Mouse (Mus musculus) ES-E14 (cell line): ENCODE results near the gene Hcn2. TPM values are rescaled to one million over a fixed set of nuclear protein-coding genes. Genes with fewer than 3 reads are reported as not detected.

Experiments
- DNase-seq: peaks from one replicate; pipeline ENCODE4 v3.0.0-alpha.2; 2013; ENCODE audit warnings: low read depth, low spot score
- H3K27ac ChIP-seq: 2 replicates; pipeline ENCODE4 v1.5.1; 2012; ENCODE audit warnings: low read depth, mild to moderate bottlenecking, low read length, moderate library complexity, mixed read lengths; ENCODE audit not compliant: poor library complexity, insufficient read depth, severe bottlenecking
- H3K36me3 ChIP-seq: 2 replicates; pipeline ENCODE4 v1.6.1; 2012; ENCODE audit warnings: mild to moderate bottlenecking, low read length, moderate library complexity, mixed read lengths; ENCODE audit not compliant: control insufficient read depth, poor library complexity, insufficient read depth, severe bottlenecking
- H3K4me1 ChIP-seq, 2 experiments: fragments of 150-350 bp in 1 of 2; sonication (generic) in 1 of 2; 2 replicates each; pipeline ENCODE4 v1.6.1; 2012; ENCODE audit warnings: low read length in 2 of 2, mild to moderate bottlenecking in 1 of 2, mixed read lengths in 1 of 2; ENCODE audit not compliant: control insufficient read depth in 2 of 2, insufficient read depth in 2 of 2, poor library complexity in 1 of 2
- H3K4me3 ChIP-seq, 2 experiments: fragments of 150-350 bp in 1 of 2; sonication (generic) in 1 of 2; 2 replicates each; pipeline ENCODE4 v1.5.1; 2012; ENCODE audit warnings: low read length in 2 of 2, low read depth in 1 of 2, mild to moderate bottlenecking in 1 of 2, mixed read lengths in 1 of 2; ENCODE audit not compliant: insufficient read depth in 1 of 2, poor library complexity in 1 of 2, severe bottlenecking in 1 of 2
- H3K9ac ChIP-seq: 2 replicates; pipeline ENCODE4 v1.6.1; 2012; ENCODE audit warnings: low read depth, mild to moderate bottlenecking, low read length, mixed read lengths; ENCODE audit not compliant: poor library complexity, insufficient read depth, severe bottlenecking
- H3K9me3 ChIP-seq: fragments of 150-350 bp; sonication (generic); 2 replicates; pipeline ENCODE4 v1.6.1; 2012; ENCODE audit warnings: low read depth, mild to moderate bottlenecking, low read length; ENCODE audit not compliant: control insufficient read depth, insufficient read depth
- CHD2 ChIP-seq: IDR thresholded peaks from 2 replicates; pipeline ENCODE4 v1.6.1; 2014; ENCODE audit warnings: mild to moderate bottlenecking, low read depth, low read length, inconsistent platforms
- HCFC1 ChIP-seq: IDR thresholded peaks from 2 replicates; pipeline ENCODE4 v1.6.1; 2012; ENCODE audit warnings: low read length, inconsistent platforms, borderline replicate concordance; ENCODE audit not compliant: insufficient read depth
- MAFK ChIP-seq: IDR thresholded peaks from 2 replicates; pipeline ENCODE4 v1.6.1; 2014; ENCODE audit warnings: mild to moderate bottlenecking, low read depth, low read length, inconsistent platforms; ENCODE audit not compliant: insufficient read depth
- ZC3H11A ChIP-seq: IDR thresholded peaks from 2 replicates; pipeline ENCODE4 v1.6.1; 2012; ENCODE audit warnings: low read depth, mild to moderate bottlenecking, inconsistent platforms, low read length, borderline replicate concordance
- ZNF384 ChIP-seq: IDR thresholded peaks from 2 replicates; pipeline ENCODE4 v1.6.1; 2012; ENCODE audit warnings: low read depth, low read length, inconsistent platforms
- in situ Hi-C, 2 experiments: fragments of 600-800 bp; cut with MboI; formaldehyde crosslinking; loops; one replicate each; pipeline ENCODE4 v1.15.1; 2025; ENCODE audit warnings: low sequenced_read_pairs in 2 of 2, inconsistent platforms in 1 of 2; ENCODE audit not compliant: unreplicated experiment in 2 of 2
- total RNA-seq: library from RNA; depleted of rRNA; stranded (reverse); fragments of 300-350 nt; gene quantifications from 2 replicates; pipeline ENCODE4 v1.2.3, GENCODE M21; 2012

Gene Hcn2
- total RNA-seq, 1 experiment, result 5.0 TPM

DNA sequence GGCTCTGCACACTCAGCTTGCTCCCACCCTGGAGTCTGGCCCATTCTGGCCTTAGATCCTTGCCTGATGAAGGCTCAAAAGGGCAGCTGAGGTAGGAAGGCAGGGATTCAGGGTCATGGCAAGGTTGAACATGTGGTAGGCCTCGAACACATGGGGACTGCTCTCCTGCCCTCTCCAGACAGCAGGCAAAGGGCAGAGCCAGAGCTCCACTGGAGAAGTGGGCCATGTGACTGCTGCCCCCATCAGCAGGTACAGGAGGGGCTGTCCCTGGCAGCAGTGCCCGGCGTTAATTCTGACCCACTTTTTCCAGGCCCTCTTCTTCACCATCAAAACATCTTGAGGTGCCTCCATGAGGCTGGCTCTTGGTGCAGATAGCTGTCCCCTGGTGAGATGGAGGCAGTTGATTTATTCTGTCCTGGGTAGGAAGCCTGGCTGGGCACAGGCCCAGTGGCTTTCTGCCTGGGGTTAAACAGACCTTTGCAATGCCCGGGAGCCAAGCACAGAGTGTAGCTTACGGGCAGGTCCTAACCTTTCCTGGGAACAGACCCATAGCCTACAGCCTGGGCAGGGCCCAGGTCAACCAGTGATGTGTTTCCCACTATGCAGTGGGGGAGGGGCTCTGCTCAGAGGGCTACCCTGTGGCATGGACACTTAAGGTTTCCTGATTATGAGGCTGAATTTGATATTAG, 9.9 kb upstream of the Hcn2 start:
- Histone ChIP-seq H3K4me3 (peak overlapping the region; percentile 15 to 20; a peak in 1 of 4 replicates), H3K9ac (peak overlapping the region; percentile 44), H3K27ac (no peak overlapping the region), H3K36me3 (peaks cover 41% of the 10 kb centered on the region), H3K9me3 (no peaks in the 10 kb centered on the region), H3K4me1 (peaks cover 9 to 22% of the 10 kb centered on the region in 2 experiments; a peak in 3 of 4 replicates)
- DNase-seq, result no peak
- in situ Hi-C loops, result no loop called here
- no peak for TF ChIP-seq ZNF384
- TF ChIP-seq ZC3H11A, result no peak
- no peak for TF ChIP-seq MAFK
- no peak for TF ChIP-seq HCFC1

DNA sequence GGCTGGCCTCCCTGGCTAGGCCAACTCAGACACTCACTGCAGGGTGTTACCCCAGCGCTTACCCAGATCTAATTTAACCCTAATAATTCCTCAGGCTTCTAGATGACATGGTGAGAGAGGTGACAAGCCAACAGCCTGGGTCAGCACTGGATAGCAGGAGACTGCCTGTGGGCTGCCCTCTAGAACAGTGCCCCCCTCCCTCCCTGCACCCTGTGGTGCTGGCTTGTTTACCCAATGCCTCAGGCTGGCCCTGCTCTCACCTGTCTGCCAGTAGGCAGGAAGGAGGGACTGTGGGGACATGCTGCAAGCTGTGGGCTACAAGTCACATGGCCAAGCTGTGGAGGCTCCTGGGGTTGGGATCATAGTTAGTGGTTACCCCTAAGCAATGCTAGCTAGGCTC, 9.3 kb upstream of the Hcn2 start:
- in situ Hi-C loops, result no loop called here
- H3K9ac ChIP-seq, result peak overlapping the region; percentile 24; the same call in 1 of the 2 replicates
- no peak for TF ChIP-seq HCFC1
- no peak for TF ChIP-seq ZNF384
- no peak for TF ChIP-seq ZC3H11A
- no peak for TF ChIP-seq MAFK
- no peak for TF ChIP-seq CHD2
- peak overlapping the region; percentile 7; the same call in 1 of the 2 replicates for H3K27ac ChIP-seq
- H3K36me3 ChIP-seq, result peaks cover 45% of the 10 kb centered on the region
- peaks cover 9 to 22% of the 10 kb centered on the region in 2 experiments; a peak in 3 of 4 replicates for H3K4me1 ChIP-seq
- peak overlapping the region; percentile 4 to 20; a peak in 1 of 4 replicates for H3K4me3 ChIP-seq
- H3K9me3 ChIP-seq, result no peaks in the 10 kb centered on the region
- no peak for DNase-seq

DNA sequence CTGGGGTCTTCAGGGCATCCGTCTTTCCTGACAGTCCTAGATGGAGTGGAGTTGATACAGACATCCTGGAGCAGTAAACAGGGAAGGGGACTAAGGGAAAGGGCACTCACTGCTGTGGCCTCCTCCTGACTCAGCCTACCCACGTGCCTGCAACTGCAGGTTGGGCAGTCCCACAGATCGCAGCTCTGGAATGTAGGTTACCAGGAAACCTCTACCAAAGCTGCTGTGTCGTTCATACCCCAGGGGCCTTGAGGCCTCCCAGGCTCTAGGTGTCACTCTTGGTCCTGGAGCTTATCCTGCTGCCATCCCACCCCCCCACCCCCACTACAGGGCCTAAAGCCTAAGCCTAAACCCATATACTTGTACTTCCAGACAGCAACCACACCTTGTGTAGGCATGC, 8.7 kb upstream of the Hcn2 start:
- Histone ChIP-seq H3K4me1 (peaks cover 9 to 22% of the 10 kb centered on the region in 2 experiments; a peak in 3 of 4 replicates), H3K36me3 (peaks cover 45% of the 10 kb centered on the region), H3K4me3 (0 out of 4 replicates have a peak overlapping the region, but pooled peaks of 1 of the 2 experiments have one; percentile 4), H3K9me3 (no peaks in the 10 kb centered on the region), H3K9ac (peak overlapping the region; percentile 24; the same call in 1 of the 2 replicates), H3K27ac (peak overlapping the region; percentile 7; the same call in 1 of the 2 replicates)
- TF ChIP-seq CHD2, result no peak
- no peak for TF ChIP-seq HCFC1
- TF ChIP-seq ZC3H11A, result no peak
- no peak for TF ChIP-seq MAFK
- no peak for TF ChIP-seq ZNF384
- in situ Hi-C loops, result no loop called here
- DNase-seq, result no peak

DNA sequence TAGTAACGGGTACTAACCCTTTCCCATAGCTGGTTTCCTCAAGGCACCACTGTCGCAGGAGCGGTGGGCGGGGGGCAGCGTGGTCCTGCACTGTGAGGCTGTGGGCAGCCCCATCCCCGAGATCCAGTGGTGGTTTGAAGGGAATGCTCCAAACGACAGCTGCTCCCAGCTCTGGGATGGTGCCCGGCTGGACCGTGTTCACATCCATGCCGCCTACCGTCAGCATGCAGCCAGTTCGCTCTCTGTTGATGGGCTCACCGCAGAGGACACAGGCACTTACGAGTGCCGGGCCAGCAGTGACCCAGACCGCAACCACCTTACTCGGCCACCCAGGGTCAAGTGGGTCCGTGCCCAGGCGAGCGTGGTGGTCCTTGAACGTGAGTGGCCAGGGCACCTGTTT, 7.8 kb upstream of the Hcn2 start:
- H3K9ac ChIP-seq, result peak overlapping the region; percentile 16; the same call in 1 of the 2 replicates
- H3K4me3 ChIP-seq, result peak overlapping the region in 1 of 2 experiments; percentile 24; a peak in 2 of 4 replicates
- H3K27ac ChIP-seq, result no peak overlapping the region
- in situ Hi-C loops, result no loop called here
- no peak for TF ChIP-seq MAFK
- TF ChIP-seq ZC3H11A, result no peak
- TF ChIP-seq CHD2, result no peak
- no peak for TF ChIP-seq HCFC1
- TF ChIP-seq ZNF384, result no peak
- no peak for DNase-seq
- peaks cover 9 to 22% of the 10 kb centered on the region in 2 experiments; a peak in 3 of 4 replicates for H3K4me1 ChIP-seq
- no peaks in the 10 kb centered on the region for H3K9me3 ChIP-seq
- H3K36me3 ChIP-seq, result peaks cover 45% of the 10 kb centered on the region
